In the genomic region with DNA sequence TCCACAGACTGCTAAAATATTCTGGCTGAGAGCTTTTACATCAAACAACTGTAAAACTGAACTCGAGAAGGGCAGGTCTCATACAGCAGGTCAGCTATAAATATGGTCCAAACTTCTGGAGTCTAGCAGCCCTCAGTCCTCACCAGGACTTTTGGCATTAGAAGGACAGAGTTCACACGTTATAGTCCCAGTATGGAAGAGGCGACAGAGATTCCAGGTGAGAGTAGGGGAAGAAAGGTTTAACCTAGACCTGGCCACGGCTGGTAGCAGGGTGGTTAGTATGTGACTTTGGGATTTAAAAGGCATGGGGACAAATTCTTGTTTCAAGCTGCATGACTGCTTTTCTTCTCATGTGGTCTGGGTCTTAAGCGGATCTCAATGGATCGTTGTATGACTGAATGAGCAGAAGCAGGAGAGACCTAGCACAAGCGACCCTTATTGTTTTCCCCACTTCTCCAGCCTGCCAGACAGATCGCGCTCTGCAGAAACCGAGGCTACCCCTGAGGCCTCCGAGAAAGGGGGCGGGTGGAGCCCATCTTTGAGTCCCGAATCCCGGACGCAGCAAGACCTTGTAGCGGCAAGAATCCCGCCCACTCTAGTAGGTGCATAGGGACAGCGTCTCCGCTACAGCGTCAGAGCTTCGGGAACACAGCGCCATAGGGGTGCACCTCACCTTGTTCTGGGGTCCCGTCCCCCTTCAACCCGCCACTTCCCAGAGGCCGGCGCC, we compare ENCODE assay signal across 8 mouse cellular contexts. TPM values are rescaled to one million over a fixed set of nuclear protein-coding genes. Genes with fewer than 3 reads are reported as not detected.
DNase-seq lines count a peak whose midpoint lies in the region; ATAC-seq lines count a peak whose summit lies in the region.

No protein-coding gene starts in this region.

- H3K27me3 ChIP-seq in megakaryocyte, embryonic 14.5 days (replicated peaks), result no peaks in the 10 kb centered on the region
- no peaks in the 10 kb centered on the region for H3K27me3 ChIP-seq in embryonic facial prominence, embryonic 14.5 days (replicated peaks; ENCODE audit: control insufficient read depth, insufficient read depth, low read length)
- no peaks in the 10 kb centered on the region for H3K27me3 ChIP-seq in intestine, embryonic 15.5 days (replicated peaks)
- H3K27me3 ChIP-seq in neural tube, embryonic 13.5 days, result no peaks in the 10 kb centered on the region

- peak overlapping the region; percentile 86 for H3K27ac ChIP-seq in embryonic facial prominence, embryonic 14.5 days (replicated peaks; ENCODE audit: low read depth, low read length)
- peak overlapping the region; percentile 90 for H3K27ac ChIP-seq in intestine, embryonic 15.5 days
- H3K27ac ChIP-seq in neural tube, embryonic 13.5 days (replicated peaks), result peak overlapping the region; percentile 81

- peak overlapping the region; percentile 77 for H3K9ac ChIP-seq in embryonic facial prominence, embryonic 14.5 days (ENCODE audit: low read depth, low read length)
- H3K9ac ChIP-seq in intestine, embryonic 15.5 days, result peak overlapping the region; percentile 73
- peak overlapping the region; percentile 86 for H3K9ac ChIP-seq in neural tube, embryonic 13.5 days

- H3K4me3 ChIP-seq in megakaryocyte, embryonic 14.5 days (replicated peaks), result peak overlapping the region; percentile 91
- H3K4me3 ChIP-seq in embryonic facial prominence, embryonic 14.5 days (ENCODE audit: low read depth, low read length), result peak overlapping the region; percentile 67
- peak overlapping the region; percentile 70 for H3K4me3 ChIP-seq in intestine, embryonic 15.5 days (replicated peaks)
- H3K4me3 ChIP-seq in neural tube, embryonic 13.5 days, result peak overlapping the region; percentile 70

- peaks cover 80% of the 10 kb centered on the region for H3K4me1 ChIP-seq in megakaryocyte, embryonic 14.5 days
- peaks cover 36% of the 10 kb centered on the region for H3K4me1 ChIP-seq in embryonic facial prominence, embryonic 14.5 days (ENCODE audit: control insufficient read depth, insufficient read depth, low read length)
- H3K4me1 ChIP-seq in intestine, embryonic 15.5 days (replicated peaks), result peaks cover 42% of the 10 kb centered on the region
- peaks cover 33% of the 10 kb centered on the region for H3K4me1 ChIP-seq in neural tube, embryonic 13.5 days (replicated peaks)

- 2% methylated on average over 24 of the region's 26 CpGs for WGBS in embryonic facial prominence, embryonic 14.5 days
- WGBS in intestine, embryonic 15.5 days, result under 1% methylated on average over 26 of the region's 26 CpGs
- WGBS in neural tube, embryonic 13.5 days, result 2% methylated on average over 26 of the region's 26 CpGs

- no peak for DNase-seq in embryonic facial prominence, embryonic 14.5 days (ENCODE audit: low spot score)
- no peak for DNase-seq in thymus, postnatal 0 days (ENCODE audit: low spot score)
- no peak for DNase-seq in layer of hippocampus, adult 9-10 months (ENCODE audit: low spot score)
- no peak for DNase-seq in adrenal gland, postnatal 14 days

- no peaks in the 10 kb centered on the region for H3K9me3 ChIP-seq in megakaryocyte, embryonic 14.5 days
- no peaks in the 10 kb centered on the region for H3K9me3 ChIP-seq in embryonic facial prominence, embryonic 14.5 days (ENCODE audit: control insufficient read depth, low read length)
- no peaks in the 10 kb centered on the region for H3K9me3 ChIP-seq in intestine, embryonic 15.5 days
- no peaks in the 10 kb centered on the region for H3K9me3 ChIP-seq in neural tube, embryonic 13.5 days

- ATAC-seq in megakaryocyte, adult 5-6 weeks (ENCODE audit: poor library complexity, severe bottlenecking), result no peak; the same call in 1 of the 2 replicates
- ATAC-seq in embryonic facial prominence, embryonic 14.5 days (ENCODE audit: low read depth), result peak; percentile 71
- ATAC-seq in intestine, embryonic 15.5 days, result peak; percentile 61
- ATAC-seq in neural tube, embryonic 13.5 days (ENCODE audit: low read depth), result peak; percentile 70

- peak overlapping the region; percentile 73 for H3K4me2 ChIP-seq in embryonic facial prominence, embryonic 14.5 days (ENCODE audit: low read depth, low read length)
- peak overlapping the region; percentile 57 for H3K4me2 ChIP-seq in intestine, embryonic 15.5 days (replicated peaks)
- H3K4me2 ChIP-seq in neural tube, embryonic 13.5 days, result peak overlapping the region; percentile 72

- H3K36me3 ChIP-seq in megakaryocyte, embryonic 14.5 days (replicated peaks; ENCODE audit: low read length), result peaks cover 15% of the 10 kb centered on the region
- peaks cover 15% of the 10 kb centered on the region for H3K36me3 ChIP-seq in embryonic facial prominence, embryonic 14.5 days (ENCODE audit: control insufficient read depth, insufficient read depth, low read length)
- H3K36me3 ChIP-seq in intestine, embryonic 15.5 days, result no peaks in the 10 kb centered on the region
- H3K36me3 ChIP-seq in neural tube, embryonic 13.5 days, result peaks cover 10% of the 10 kb centered on the region; the same call in 1 of the 2 replicates

RNA-seq across cellular contexts. Expression of gene Alad, which starts 0.4 kb away (rescaled TPM):
- polyA plus RNA-seq in megakaryocyte, embryonic 14.5 days (2012; ENCODE audit: insufficient read depth, low replicate concordance), result 28.3 and 75.7 TPM in 2 replicates
- 12.5 and 16.9 TPM in 2 replicates for total RNA-seq in megakaryocyte, adult 5-6 weeks (2015)
- total RNA-seq in megakaryocyte, adult 5-6 weeks (2017), result 5.1 and 9.2 TPM in 2 replicates
- 65.5 and 75.8 TPM in 2 replicates for polyA plus RNA-seq in embryonic facial prominence, embryonic 14.5 days (2014; fragmentation: Nextera tagmentation; extraction: Ambion mirVana)
- polyA plus RNA-seq in intestine, embryonic 15.5 days (2015; fragmentation: Nextera tagmentation; extraction: Ambion mirVana), result 156 and 161 TPM in 2 replicates
- polyA plus RNA-seq in neural tube, embryonic 13.5 days (2015; fragmentation: Nextera tagmentation; extraction: Ambion mirVana), result 49.8 and 58.8 TPM in 2 replicates
- 52.8 and 54.4 TPM in 2 replicates for polyA plus RNA-seq in thymus, postnatal 0 days (2015; fragmentation: Nextera tagmentation; extraction: Ambion mirVana)
- total RNA-seq in adrenal gland, postnatal 14 days (2021), result 90.0 and 110 TPM in 2 replicates

RNA-seq across cellular contexts. Expression of gene Pole3, which starts 5.6 kb away (rescaled TPM):
- polyA plus RNA-seq in megakaryocyte, embryonic 14.5 days (2012; ENCODE audit: insufficient read depth, low replicate concordance), result 4.7 and 21.6 TPM in 2 replicates
- 22.8 and 22.9 TPM in 2 replicates for total RNA-seq in megakaryocyte, adult 5-6 weeks (2015)
- 28.6 and 38.4 TPM in 2 replicates for total RNA-seq in megakaryocyte, adult 5-6 weeks (2017)
- polyA plus RNA-seq in embryonic facial prominence, embryonic 14.5 days (2014; fragmentation: Nextera tagmentation; extraction: Ambion mirVana), result 66.3 and 72.7 TPM in 2 replicates
- polyA plus RNA-seq in intestine, embryonic 15.5 days (2015; fragmentation: Nextera tagmentation; extraction: Ambion mirVana), result 70.5 and 71.5 TPM in 2 replicates
- 61.8 and 63.1 TPM in 2 replicates for polyA plus RNA-seq in neural tube, embryonic 13.5 days (2015; fragmentation: Nextera tagmentation; extraction: Ambion mirVana)
- 55.2 and 62.3 TPM in 2 replicates for polyA plus RNA-seq in thymus, postnatal 0 days (2015; fragmentation: Nextera tagmentation; extraction: Ambion mirVana)
- 43.9 and 46.4 TPM in 2 replicates for total RNA-seq in adrenal gland, postnatal 14 days (2021)

RNA-seq across cellular contexts. Expression of gene 4933430I17Rik, which starts 5.9 kb away (rescaled TPM):
- not detected in 2 replicates for polyA plus RNA-seq in megakaryocyte, embryonic 14.5 days (2012; ENCODE audit: insufficient read depth, low replicate concordance)
- 0.31 TPM in 1 of 2 replicates, not detected in the other for total RNA-seq in megakaryocyte, adult 5-6 weeks (2015)
- 0.26 TPM in 1 of 2 replicates, not detected in the other for total RNA-seq in megakaryocyte, adult 5-6 weeks (2017)
- polyA plus RNA-seq in embryonic facial prominence, embryonic 14.5 days (2014; fragmentation: Nextera tagmentation; extraction: Ambion mirVana), result 0.37 and 0.43 TPM in 2 replicates
- polyA plus RNA-seq in intestine, embryonic 15.5 days (2015; fragmentation: Nextera tagmentation; extraction: Ambion mirVana), result 0.15 and 0.43 TPM in 2 replicates
- polyA plus RNA-seq in neural tube, embryonic 13.5 days (2015; fragmentation: Nextera tagmentation; extraction: Ambion mirVana), result 0.70 and 0.87 TPM in 2 replicates
- 0.32 and 0.49 TPM in 2 replicates for polyA plus RNA-seq in thymus, postnatal 0 days (2015; fragmentation: Nextera tagmentation; extraction: Ambion mirVana)
- total RNA-seq in adrenal gland, postnatal 14 days (2021), result 0.19 and 0.26 TPM in 2 replicates

RNA-seq across cellular contexts. Expression of gene Hdhd3, which starts 16.0 kb away (rescaled TPM):
- 1.5 TPM in 1 of 2 replicates, not detected in the other for polyA plus RNA-seq in megakaryocyte, embryonic 14.5 days (2012; ENCODE audit: insufficient read depth, low replicate concordance)
- 0.14 TPM in 1 of 2 replicates, not detected in the other for total RNA-seq in megakaryocyte, adult 5-6 weeks (2015)
- total RNA-seq in megakaryocyte, adult 5-6 weeks (2017), result not detected in 2 replicates
- polyA plus RNA-seq in embryonic facial prominence, embryonic 14.5 days (2014; fragmentation: Nextera tagmentation; extraction: Ambion mirVana), result 12.6 and 13.9 TPM in 2 replicates
- polyA plus RNA-seq in intestine, embryonic 15.5 days (2015; fragmentation: Nextera tagmentation; extraction: Ambion mirVana), result 61.6 and 76.4 TPM in 2 replicates
- 13.1 and 14.2 TPM in 2 replicates for polyA plus RNA-seq in neural tube, embryonic 13.5 days (2015; fragmentation: Nextera tagmentation; extraction: Ambion mirVana)
- polyA plus RNA-seq in thymus, postnatal 0 days (2015; fragmentation: Nextera tagmentation; extraction: Ambion mirVana), result 7.0 and 7.5 TPM in 2 replicates
- 16.2 and 22.7 TPM in 2 replicates for total RNA-seq in adrenal gland, postnatal 14 days (2021)

RNA-seq across cellular contexts. Expression of gene Bspry, which starts 39.4 kb away (rescaled TPM):
- polyA plus RNA-seq in megakaryocyte, embryonic 14.5 days (2012; ENCODE audit: insufficient read depth, low replicate concordance), result not detected in 2 replicates
- 0.57 TPM in 1 of 2 replicates, not detected in the other for total RNA-seq in megakaryocyte, adult 5-6 weeks (2015)
- 0.08 and 0.18 TPM in 2 replicates for total RNA-seq in megakaryocyte, adult 5-6 weeks (2017)
- polyA plus RNA-seq in embryonic facial prominence, embryonic 14.5 days (2014; fragmentation: Nextera tagmentation; extraction: Ambion mirVana), result 8.1 and 8.7 TPM in 2 replicates
- polyA plus RNA-seq in intestine, embryonic 15.5 days (2015; fragmentation: Nextera tagmentation; extraction: Ambion mirVana), result 31.7 and 33.2 TPM in 2 replicates
- 0.74 and 0.80 TPM in 2 replicates for polyA plus RNA-seq in neural tube, embryonic 13.5 days (2015; fragmentation: Nextera tagmentation; extraction: Ambion mirVana)
- polyA plus RNA-seq in thymus, postnatal 0 days (2015; fragmentation: Nextera tagmentation; extraction: Ambion mirVana), result 10.6 TPM in 2 replicates
- total RNA-seq in adrenal gland, postnatal 14 days (2021), result 1.1 and 1.3 TPM in 2 replicates
